Mouse (Mus musculus): ENCODE results near the gene Grrp1.

DNA sequence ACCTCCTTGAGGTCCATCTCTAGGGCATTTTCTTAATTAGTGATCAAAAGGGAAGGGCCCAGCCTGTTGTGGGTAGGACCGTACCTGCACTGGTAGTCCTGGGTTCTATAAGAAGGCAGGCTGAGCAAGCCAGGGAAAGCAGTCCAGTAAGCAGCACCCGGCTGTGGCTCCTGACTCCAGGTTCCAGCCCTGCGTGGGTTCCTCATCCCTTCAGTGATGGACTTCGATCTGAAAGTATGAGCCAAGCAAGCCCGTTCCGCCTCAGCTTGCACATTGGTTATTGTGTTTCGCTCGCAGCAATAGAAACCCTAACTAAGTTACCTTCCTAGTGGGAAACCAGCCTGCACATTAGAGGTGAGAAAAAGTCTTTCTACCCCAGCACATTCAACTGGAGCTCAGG, 43.5 kb upstream of the Grrp1 start:
- TF ChIP-seq CTCF (IDR thresholded peaks at IDR 0.05; ENCODE audit: borderline replicate concordance, insufficient read depth, low read depth, low read length) (no peak), POLR2A (IDR thresholded peaks at IDR 0.05; ENCODE audit: borderline replicate concordance, insufficient read depth, low read length) (no peak)
